Mouse (Mus musculus) layer of hippocampus, adult 9-11 months (tissue): ENCODE results near the gene Camk1d.

Experiments
- DNase-seq: peaks from one replicate; pipeline ENCODE4 v3.0.0; 2022

Camk1d gene

DNA sequence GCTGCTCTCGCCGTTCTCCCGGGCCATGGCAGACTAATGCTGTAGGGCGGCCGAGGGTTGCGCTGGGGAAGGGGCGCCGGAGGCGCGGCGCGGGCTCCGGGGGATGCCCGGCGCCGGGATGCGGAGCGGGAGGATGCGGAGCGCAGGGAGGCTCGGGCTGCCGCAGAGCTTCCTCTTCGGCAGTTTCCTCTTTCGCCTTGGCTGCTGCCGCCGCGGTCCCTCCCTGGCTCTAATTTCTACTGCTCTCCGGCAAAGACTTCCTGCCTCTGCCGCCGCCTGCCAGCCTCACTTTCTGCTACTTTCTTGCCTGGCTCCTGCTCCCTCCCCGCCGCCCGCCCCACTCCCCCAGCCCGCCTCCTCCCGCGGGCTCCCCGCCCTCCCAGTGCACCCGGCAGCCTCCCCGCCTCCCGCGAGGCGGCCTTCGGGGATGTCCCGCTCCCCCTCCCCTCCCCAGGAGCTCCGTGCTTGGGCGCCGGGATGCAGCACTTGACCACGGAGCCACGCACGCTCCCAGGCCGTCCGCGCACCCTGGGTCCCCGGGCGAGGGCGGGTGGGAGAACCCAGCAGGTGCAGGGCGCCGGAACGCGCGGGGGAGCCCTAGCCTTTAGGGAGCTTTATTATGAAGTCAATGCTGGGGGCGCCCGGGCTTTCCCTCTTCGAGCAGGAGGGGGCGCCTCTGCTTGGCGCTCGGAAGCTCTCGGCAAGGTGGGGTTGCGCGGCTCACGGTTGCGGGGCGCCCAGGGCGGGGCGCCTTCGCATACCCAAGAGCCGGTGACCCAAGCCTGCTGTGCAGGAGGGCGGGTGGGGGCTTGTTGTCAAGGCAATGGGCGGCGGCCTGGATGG, at the start of gene Camk1d:
Gene Camk1d, minus strand, starts transcription at position 305 of the 843 bp plus-strand sequence.
- DNase-seq: peak; percentile 84

DNA sequence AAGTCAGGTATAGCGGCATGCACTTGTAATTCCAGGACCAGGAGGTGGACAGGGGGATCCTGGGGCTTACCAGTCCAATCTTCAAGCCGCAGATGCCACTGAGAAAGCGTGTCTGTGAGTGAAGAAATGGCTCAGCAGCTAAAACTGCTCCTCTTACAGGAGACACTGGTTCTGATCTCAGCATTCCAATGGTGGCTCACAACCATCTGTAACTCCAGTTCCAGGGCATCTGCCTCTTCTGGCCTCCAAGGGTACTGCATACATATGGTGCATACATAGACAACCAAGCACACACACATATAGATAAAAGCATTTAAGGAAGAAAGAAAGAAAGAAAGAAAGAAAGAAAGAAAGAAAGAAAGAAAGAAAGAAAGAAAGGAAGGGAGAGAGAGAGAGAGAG, 47.7 kb upstream of the Camk1d start:
- no peak for DNase-seq

DNA sequence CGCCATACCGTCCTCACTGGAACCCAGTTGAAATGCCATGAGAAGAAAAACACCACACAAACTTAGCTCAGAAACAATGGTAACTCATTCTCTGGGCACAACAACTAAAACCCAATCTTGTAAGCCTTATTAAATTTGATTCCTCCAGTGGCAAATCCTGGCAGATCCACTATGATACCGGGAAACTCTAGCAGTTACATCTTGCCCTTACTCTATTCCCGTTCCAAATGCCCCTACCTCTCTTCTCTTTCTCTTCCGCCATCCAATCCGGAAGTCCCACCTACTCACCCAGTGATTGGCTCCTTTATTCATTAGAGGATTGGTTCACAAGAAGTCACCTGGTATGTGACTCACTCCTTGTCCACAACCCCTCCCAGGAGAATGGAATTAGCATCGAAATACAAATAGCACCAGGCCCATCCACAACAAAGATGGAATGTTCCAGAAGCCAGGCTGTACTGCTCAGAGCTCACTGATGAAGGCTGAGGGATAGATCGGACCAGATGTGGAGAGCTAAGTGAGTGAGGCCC, 46.2 kb upstream of the Camk1d start:
- DNase-seq: no peak

DNA sequence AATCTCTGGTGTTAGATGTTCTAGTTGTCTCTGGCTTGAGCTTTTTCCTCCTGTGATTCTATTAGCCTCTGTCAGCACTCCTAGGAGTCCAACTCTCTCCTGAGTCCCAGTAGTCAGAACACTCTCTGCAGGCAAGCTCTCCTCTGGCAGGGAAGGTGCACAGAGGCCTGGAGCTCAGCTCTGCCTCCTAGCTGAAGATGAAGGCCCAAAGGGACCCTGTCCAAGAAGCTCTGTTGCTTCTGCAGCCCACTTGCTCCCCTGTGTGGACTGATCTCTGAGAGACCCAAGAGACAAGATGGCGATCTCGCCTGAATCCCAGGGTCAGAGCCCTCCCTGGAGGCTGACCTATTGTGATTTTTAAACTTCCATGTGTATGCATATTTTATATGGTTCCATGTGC, 44.3 kb upstream of the Camk1d start:
- no peak for DNase-seq

DNA sequence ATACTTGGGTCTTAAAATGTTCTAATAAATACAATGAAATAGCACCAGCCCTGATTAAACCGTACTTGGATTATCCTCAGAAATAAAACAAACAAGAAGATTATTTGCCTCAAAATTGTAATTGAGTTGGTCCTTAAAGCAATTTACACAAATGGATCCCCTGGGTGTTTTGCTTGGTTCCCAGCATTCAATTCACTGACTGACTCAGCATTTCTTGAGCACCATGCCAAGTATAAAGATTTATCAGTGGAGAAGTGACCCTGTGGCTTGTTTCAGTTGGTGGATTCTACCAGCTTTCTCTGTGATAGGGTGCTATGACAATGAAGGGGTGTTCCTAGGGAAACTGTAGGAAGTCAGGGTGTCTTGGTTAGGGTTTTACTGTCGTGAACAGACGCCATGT, 36.6 kb upstream of the Camk1d start:
- no peak for DNase-seq

DNA sequence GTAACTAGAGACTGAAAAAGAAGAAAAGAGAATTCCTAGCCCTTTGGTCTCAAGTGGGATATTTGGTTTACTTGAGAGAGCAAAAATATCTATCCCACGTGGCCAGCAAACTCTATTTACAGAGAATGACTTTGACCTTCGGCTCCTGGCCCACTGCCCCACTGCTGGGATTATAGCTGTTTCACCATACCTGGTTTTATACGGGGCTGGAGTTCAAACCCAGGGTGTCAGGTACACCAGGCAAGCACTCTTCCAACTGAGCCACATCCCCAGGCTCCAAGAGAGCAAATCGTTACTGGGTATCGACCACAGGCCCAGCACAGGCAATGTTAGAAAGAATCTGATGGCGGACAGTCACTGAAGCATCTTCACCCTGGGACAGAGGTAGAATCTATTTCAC, 34.9 kb upstream of the Camk1d start:
- no peak for DNase-seq

DNA sequence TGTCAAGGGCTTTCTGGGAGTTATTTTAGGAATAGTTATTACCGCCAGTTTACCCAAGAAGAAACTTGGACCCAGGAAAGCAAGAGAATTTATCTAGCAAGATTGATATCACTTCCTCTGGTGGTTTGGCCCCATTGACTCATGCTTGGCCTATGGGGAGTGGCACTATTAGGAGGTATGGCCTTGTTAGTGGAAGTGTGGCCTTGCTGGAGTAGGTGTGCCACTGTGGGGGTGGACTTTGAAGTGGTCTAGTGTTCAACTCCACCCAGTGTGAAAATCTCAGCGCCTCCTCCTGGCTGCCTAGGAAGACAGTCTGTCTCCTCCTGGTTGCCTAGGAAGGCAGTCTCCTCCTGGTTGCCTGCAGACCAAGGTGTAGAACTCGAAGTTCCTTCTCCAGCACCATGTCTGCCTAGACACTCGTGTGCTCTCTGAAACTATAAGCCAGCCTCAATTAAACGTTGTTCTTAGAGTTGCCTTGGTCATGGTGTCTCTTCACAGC, 33.3 kb upstream of the Camk1d start:
- DNase-seq: no peak

DNA sequence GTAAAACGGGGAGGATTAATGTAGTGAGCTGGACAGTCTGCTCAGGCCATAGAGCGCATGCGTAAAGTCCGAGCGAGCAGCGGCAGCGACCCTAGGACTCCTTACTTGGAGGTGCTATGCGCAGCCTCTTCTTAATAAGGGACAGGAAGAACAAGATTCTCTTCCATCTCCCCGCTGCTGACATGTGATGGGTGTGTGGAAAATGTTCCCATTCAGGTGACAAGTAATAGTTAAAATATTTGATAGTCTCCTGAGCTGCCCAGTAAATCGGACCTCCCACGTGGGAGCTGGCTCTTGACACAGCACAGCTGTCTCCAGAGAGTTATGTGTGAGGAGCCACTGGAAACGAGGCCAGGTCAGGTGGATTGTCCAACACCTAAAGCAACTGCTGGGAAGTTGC, 32.2 kb upstream of the Camk1d start:
- no peak for DNase-seq

DNA sequence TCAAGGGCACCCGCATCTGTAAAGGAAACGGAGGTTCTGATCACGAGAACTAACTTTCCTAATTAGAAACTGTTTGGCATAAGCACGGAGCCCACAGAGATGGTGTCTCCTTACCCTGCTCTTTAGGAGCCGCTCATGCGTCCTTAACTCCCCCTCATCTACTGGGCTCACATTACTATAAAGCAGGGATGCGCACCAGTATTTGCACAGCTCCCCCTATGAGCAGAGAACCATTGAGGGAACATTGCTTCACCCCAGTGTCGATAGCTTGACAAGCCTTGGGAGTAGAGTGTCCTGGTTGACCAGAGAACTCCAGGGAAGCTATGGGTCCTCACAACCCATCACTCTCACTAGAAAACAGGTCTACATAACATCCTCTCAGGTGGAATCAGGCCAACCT, 29.6 kb upstream of the Camk1d start:
- no peak for DNase-seq

DNA sequence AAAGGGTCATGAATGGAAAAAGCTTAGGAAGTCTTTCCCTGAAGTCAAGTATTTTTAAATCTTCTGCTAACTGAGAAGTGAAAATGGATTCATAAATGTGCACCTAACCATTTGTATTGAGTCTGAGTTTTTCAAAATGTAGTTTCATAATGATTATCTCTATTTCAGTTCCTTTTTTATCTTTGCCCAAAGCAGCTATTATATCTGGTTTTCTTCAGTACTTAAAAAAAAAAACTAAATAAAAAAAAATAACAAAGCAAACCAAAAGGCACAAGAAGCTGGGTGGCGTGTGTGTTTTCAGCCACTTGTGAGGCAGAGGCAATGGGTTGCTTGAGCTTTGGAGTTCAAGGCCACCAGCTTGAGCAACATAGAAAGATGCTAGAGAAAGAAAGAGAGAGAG, 26.6 kb upstream of the Camk1d start:
- DNase-seq: no peak

DNA sequence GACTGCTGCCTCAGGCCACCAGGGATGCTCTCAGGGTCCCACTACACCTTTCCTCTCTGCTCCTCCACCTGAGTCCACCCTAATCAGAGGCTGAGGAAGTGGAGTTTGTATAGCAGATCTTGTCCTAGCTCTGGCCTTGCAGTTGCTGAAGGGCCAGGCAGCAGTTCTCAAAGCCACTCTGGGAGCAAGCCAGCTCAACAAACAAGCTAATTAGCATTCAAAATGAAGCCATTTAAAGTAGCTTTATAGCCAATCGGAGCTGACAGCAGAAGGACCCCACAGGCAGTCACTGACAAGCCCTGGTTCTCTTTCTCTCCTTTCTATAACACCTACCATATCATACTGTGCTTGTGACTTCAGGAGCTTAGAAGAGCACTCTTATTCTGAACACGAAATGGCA, 21.6 kb upstream of the Camk1d start:
- no peak for DNase-seq

DNA sequence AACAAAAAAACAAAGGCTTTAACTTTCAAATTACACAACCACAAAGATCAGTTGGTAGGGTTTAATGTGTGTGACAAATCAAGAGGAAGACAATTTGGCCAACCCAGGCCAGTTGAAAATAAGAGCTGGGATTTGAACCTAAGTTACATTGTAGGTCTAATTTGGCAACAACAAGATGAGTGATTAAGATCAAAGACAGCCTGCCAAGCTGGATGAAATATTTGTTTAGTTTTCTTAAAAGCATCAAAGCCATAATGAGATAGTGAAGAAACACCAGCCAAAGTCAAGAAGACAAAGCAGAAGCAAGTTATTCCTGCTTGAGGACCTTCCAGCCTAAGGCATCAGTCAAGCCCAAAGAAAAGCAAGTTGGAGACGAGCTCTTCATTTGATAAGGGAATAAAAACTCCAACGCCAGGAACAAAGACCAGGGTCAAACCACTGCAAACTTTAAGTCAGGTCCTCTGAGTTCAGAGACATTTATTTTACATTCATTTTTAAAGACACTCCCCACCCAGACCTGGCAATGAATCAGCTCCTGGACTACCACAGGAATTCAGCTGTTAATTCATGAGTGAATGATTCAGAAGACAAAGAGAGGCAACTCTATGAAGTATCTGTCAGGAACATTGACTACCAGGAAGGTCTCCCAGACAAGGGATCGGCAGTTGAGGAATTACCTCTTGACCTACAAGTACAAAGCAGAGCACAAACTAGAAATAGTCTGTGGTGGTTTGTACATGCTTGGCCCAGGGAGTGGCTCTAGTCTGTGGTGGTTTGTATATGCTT, 19.2 kb upstream of the Camk1d start:
- no peak for DNase-seq

DNA sequence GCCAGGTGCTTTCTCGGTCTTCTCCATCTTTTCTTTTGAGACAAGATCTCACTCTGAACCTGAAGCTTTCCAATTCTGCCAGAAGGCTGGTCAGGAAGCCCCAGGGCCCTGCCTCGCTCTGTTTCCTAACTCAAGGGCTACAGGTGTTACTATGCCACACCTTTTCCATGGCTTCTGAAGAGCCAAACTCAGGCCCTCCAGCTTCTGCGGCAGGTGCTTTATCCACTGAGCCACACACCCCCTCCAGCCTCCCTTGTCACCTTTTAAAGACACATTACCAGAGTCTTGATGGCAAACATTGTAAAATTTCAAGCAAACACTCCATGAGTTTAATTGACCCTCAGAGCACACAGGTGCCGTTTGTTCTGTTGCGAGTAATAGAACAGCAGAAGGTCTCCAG, 17.7 kb upstream of the Camk1d start:
- no peak for DNase-seq

DNA sequence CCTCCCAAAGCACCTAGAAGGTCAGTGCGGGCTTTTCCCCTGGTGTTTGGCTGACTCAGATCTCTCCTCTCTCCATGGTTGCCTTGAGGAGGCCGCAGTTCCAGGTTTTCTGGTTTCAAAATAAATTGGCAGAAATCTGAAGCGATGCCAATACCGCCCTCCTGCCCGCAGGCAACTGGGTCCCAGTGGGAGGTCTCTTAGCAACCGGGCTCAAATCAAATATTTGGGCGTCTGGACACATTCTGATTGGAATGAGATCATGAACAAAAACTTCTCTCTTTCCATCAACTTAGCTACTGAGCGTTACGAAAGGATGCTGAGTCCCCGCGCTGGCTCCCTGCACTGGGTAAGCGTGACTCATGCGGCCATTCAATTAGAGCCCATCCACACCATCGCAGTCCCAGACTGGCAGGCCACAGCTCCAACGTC, 16.1 kb upstream of the Camk1d start:
- DNase-seq: peak; percentile 56

DNA sequence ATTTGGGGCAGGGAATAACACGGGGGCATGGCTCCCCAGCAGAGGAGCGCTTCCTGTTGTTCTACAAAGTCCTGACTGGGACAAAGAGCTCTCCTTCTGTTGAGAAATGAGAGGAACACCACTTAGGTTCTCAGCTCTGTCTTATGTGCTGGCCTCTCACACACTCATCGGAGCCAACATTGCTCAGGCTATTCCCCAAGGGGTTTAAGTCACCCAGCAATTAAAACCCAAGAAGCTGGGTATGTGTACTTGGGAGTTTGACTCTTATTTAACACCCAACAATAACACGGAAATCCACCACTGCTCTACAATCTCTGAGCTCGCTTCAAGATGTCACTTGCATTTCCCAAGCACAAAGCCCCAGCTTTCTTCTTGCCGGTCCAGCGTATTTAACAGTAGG, 15.6 kb upstream of the Camk1d start:
- no peak for DNase-seq

DNA sequence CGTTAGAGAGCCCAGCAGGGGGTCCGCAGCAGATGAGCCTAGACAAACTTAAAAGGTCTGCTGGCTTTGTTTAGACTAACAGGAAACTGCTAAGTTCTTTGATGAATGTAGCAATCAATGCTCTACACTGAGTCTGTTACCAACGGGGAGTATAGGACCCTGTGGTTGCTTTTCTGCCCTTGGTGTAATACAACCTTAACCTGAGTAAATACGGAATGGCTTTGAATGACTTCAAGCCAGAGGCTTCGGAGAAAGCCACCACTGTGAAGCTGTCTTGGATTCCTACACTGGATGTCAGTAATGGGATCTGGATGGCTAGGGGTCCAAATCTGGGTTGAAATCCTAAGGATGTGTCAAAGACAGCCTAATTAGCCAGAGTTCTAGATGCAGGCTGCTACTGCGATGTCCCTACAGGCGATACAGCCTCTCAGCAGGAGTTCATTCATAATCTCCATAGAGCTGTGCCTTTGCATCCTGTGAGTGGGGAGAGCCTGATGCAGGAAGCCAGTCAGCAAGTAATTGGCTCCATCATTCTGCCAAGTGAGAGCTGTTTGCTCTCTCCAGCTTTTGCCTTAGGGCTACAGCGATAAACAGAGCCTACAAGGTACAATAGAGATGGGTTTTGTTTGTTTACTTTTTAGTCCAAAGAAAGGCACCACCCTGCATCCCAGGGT, 10.8 kb upstream of the Camk1d start:
- no peak for DNase-seq

DNA sequence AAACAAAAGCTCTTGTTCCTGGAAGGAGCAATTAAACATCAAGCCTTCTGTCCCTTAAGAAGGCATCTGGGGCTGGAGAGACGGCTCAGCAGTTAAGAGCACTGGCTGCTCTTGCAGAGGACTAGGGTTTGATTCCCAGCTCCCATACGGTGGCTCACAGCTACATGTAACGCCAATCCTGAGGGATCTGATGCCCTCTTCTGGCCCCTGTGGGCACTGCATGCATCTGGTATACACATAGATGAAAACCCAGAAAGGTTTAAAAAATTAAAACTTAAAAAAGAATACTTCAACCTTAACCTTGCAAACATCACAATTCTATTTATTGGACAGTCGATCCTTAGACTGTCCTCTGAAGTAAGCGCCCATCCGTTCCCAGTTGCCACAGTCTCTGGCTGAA, 3.4 kb upstream of the Camk1d start:
- no peak for DNase-seq

DNA sequence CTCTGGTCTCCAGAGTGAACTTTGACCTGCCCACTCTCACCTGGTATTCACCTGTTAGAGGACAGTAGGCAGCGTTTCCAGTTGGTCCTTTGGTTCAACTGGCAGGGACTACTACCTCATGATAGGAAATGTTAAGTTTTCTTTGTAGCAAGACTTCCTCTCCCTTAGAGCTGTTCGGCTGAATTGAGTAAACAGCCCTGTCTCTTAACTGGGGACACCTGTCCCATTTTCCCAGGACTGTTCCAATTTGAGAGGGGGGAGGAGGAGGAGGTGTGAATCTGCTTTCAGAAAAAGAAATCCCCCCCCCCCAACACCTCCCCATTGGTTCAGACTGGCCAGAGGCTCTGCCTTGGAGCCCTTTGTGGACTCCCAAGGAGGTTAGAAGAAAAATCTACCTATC, 1.2 kb upstream of the Camk1d start:
- no peak for DNase-seq

DNA sequence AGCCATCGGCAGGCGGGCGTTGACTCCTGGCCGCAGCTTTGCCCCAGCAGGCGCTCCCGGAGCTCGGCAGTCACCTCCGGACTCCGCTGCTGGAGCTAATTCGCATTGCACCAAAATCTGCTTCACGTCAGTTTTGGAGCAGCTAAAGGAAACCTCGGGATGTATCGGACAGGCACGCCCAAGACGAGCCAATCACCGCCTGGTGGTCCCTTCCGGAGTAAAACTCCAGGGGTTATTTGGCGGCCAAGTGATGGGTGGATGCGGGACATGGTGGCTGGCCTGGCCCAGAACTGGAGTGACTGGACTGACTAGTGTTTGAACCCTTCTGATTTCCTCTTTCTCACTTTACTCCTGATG, 717 bp upstream of the Camk1d start:
- DNase-seq: no peak

DNA sequence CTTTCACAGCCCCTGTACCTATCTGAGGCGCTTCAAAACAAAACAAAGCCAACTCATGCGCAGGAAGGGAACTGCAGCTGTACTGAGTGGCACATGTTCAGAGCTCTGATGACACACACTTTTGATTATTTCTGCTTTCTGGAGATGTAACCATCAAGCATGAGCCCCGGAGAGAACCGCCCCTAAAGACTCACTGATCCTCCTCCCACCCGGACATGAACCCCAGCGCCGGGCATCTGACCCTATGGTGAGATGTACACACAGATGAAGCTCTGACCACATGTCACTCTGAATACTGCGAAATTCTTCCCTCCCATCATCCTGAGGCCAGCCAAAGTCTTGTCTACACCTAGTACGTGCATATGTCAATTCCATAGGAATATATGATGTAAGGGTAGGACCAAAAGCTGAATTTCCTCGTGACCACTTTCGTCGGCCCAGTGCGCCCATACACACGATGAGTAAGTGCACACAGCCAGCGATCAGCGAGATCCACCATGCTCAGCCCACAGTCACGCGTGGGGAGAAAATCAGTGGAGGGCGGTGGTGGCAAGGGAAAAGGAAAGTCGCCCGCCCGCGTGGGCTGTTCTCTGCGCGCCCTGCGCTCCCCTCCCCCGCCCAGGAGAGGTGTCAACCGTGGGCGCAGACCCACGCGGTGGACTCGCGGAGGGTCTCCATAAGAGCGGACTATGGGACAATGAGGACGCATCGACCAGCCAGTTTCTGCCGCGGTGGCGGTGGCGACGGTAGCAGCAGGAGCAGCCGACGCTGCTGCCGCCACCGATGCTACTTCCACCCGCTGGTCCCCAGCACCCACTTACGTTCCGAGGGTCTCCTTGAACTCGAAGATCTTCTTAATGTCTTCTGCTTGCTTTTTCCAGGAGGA, 747 bp downstream of the Camk1d start:
- peak; percentile 54 for DNase-seq

DNA sequence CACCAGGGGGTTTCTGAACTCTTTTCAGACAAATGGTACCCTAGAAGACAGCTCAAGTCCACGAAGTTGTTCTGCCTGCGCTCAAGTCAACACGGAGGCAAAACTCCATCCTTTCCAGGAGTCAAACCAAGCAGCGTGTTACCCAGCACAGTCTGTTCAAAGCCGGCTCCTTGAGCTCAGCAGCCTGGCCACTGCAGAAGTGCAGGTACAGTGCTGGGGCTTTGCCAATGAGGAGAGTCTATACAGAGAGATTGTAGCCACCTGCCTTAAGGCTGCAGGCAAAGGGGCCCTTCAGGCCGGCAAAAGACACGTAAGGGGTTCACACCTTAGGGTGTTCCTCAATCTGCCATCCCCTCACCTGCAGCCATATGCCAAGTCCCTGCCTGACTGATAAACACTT, 2.1 kb downstream of the Camk1d start:
- DNase-seq: no peak

DNA sequence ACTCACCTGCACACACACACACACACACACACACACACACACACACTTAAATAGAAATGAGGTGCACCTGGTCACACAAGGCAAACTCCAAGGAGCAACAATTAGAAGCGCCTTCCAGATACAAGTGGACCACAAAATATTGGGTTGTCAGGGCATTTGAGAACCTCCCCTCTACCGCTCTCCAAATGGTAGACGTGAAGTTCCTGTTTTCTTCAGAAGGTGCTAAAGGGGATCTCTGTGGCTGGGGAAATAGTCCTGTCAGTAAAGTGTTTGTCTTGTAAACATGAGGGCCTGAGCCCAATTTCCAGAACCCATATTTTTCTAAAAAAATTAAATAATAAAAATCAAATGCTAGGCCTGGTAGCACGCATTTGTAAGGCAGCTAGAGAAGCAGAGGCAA, 4.4 kb downstream of the Camk1d start:
- DNase-seq: no peak
